8 mouse cellular contexts compared by ENCODE assay signal in genomic region chr5:146230864-146231654, GRCm38 (mm10). TPM values are rescaled to one million over a fixed set of nuclear protein-coding genes. Genes with fewer than 3 reads are reported as not detected.
DNase-seq lines count a peak whose midpoint lies in the region; ATAC-seq and TF ChIP-seq lines count a peak whose summit lies in the region.

Cdk8 (plus strand) TSS chr5:146231230.

- H3K4me2 ChIP-seq in lung, postnatal 0 days (replicated peaks; ENCODE audit: low read depth, low read length): peak within 1 kb of the TSS; percentile 88

- peak within 1 kb of the TSS; percentile 89 for H3K4me3 ChIP-seq in hindbrain, embryonic 10.5 days
- H3K4me3 ChIP-seq in lung, postnatal 0 days (ENCODE audit: low read depth, low read length): peak within 1 kb of the TSS; percentile 75

- TF ChIP-seq EP300 in lung, postnatal 0 days (IDR thresholded peaks at IDR 0.05): no peak

- H3K4me1 ChIP-seq in hindbrain, embryonic 10.5 days (replicated peaks): peaks cover 17% of the 10 kb centered on the region
- H3K4me1 ChIP-seq in lung, postnatal 0 days (ENCODE audit: insufficient read depth, low read depth, low read length): peaks cover 2% of the 10 kb centered on the region; the same call in 1 of the 2 replicates

- peak; percentile 93 for ATAC-seq in frontal cortex, adult (ENCODE audit: low TSS enrichment)
- ATAC-seq in lung, postnatal 0 days: peak; percentile 91

- no peak for TF ChIP-seq CTCF in lung, postnatal 0 days (IDR thresholded peaks at IDR 0.05)

- DNase-seq in MN1 (ENCODE audit: low spot score): peak; percentile 98
- DNase-seq in cerebellum, adult 9-10 months: peak; percentile 93
- peak; percentile 95 for DNase-seq in hindbrain, embryonic 10.5 days (ENCODE audit: low spot score)
- peak; percentile 96 for DNase-seq in layer of hippocampus, adult 9-11 months
- peak; percentile 97 for DNase-seq in lung, postnatal 0 days (ENCODE audit: low spot score)
- peak; percentile 74 for DNase-seq in ovary, postnatal 14 days (ENCODE audit: low spot score)
- DNase-seq in thymus, postnatal 14 days: peak; percentile 91

- no peaks in the 10 kb centered on the region for H3K36me3 ChIP-seq in hindbrain, embryonic 10.5 days
- H3K36me3 ChIP-seq in lung, postnatal 0 days (ENCODE audit: insufficient read depth, low read length): no peaks in the 10 kb centered on the region

- under 1% methylated on average over 102 of the region's 102 CpGs for WGBS in hindbrain, embryonic 10.5 days
- WGBS in lung, postnatal 0 days: under 1% methylated on average over 60 of the region's 102 CpGs

- peak within 1 kb of the TSS; percentile 70 for H3K9ac ChIP-seq in lung, postnatal 0 days (replicated peaks; ENCODE audit: low read depth)

- peak within 1 kb of the TSS; percentile 97 for H3K27ac ChIP-seq in hindbrain, embryonic 10.5 days
- H3K27ac ChIP-seq in lung, postnatal 0 days (ENCODE audit: low read length): peak within 1 kb of the TSS; percentile 88

- H3K27me3 ChIP-seq in hindbrain, embryonic 10.5 days (ENCODE audit: insufficient read depth, poor library complexity, severe bottlenecking): no peaks in the 10 kb centered on the region
- H3K27me3 ChIP-seq in lung, postnatal 0 days (replicated peaks; ENCODE audit: insufficient read depth, low read length): no peaks in the 10 kb centered on the region

- no peaks in the 10 kb centered on the region for H3K9me3 ChIP-seq in hindbrain, embryonic 10.5 days
- H3K9me3 ChIP-seq in lung, postnatal 0 days (ENCODE audit: low read length): no peaks in the 10 kb centered on the region

RNA-seq across cellular contexts. Expression of gene Cdk8, which starts in this region (rescaled TPM):
- 23.4 and 25.8 TPM in 2 replicates for polyA plus RNA-seq in hindbrain, embryonic 10.5 days (2016; fragmentation: Nextera tagmentation; extraction: Ambion mirVana)
- polyA plus RNA-seq in lung, postnatal 0 days (2015; fragmentation: Nextera tagmentation; extraction: Ambion mirVana): 12.1 and 12.4 TPM in 2 replicates

Comparison
In these comparisons a context has a peak if more than half of its experiments do, and no peak if none do; other contexts are left out.
1. Peak in every context shown above with its lines: DNase-seq, ATAC-seq, H3K4me3 ChIP-seq and H3K27ac ChIP-seq.